Mouse (Mus musculus): ENCODE data around the gene Spin1. TPM values are rescaled to one million over a fixed set of nuclear protein-coding genes. Genes with fewer than 3 reads are reported as not detected.

The Spin1 gene
- total and polyA plus RNA-seq, 3 experiments, result 16.6 to 47.3 (median 23.7) TPM

GRCm38 (mm10) chr13:51152966-51153669 is 52.4 kb downstream of the Spin1 start:
- no peak overlapping the region for H3K4me3 ChIP-seq (ENCODE audit: control insufficient read depth in 1 of 2, insufficient read depth in 1 of 2, low read depth in 2 of 2, low read length in 2 of 2)
- no peak overlapping the region for H3K27ac ChIP-seq (ENCODE audit: control insufficient read depth, low read depth, low read length)
- no peaks in the 10 kb centered on the region for H3K9me3 ChIP-seq (replicated peaks; ENCODE audit: insufficient read depth, low read length)
- no peaks in the 10 kb centered on the region for H3K79me2 ChIP-seq (ENCODE audit: control insufficient read depth, insufficient read depth, low read length, poor library complexity)
- H3K9ac ChIP-seq (ENCODE audit: control insufficient read depth, low read depth, low read length, poor library complexity, severe bottlenecking), result no peak overlapping the region
- TF ChIP-seq MAFK (IDR thresholded peaks at IDR 0.05; ENCODE audit: borderline replicate concordance, low read depth, low read length) (no peak), MYB (IDR thresholded peaks at IDR 0.05; ENCODE audit: low read depth, low read length) (no peak), CHD2 (IDR thresholded peaks at IDR 0.05; ENCODE audit: low read length) (no peak), TCF12 (IDR thresholded peaks at IDR 0.05; ENCODE audit: low read depth, low read length) (no peak), E2F4 (IDR thresholded peaks at IDR 0.05; ENCODE audit: borderline replicate concordance, low read depth, low read length) (no peak), HCFC1 (IDR thresholded peaks at IDR 0.05; ENCODE audit: low read depth, low read length) (no peak), GATA1 (IDR thresholded peaks at IDR 0.05; ENCODE audit: low read depth, low read length) (no peak), GABPA (IDR thresholded peaks at IDR 0.05; ENCODE audit: low read depth, low read length) (no peak), SMC3 (IDR thresholded peaks at IDR 0.05; ENCODE audit: low read depth, low read length) (no peak), RCOR1 (IDR thresholded peaks at IDR 0.05; ENCODE audit: low read depth, low read length) (no peak)
- DNase-seq (ENCODE audit: low read depth, low spot score), result no peak
- H3K4me1 ChIP-seq (ENCODE audit: control insufficient read depth in 1 of 2, insufficient read depth in 2 of 2, low read length in 2 of 2), result peaks cover 2 to 3% of the 10 kb centered on the region in 2 experiments; a peak in 3 of 4 replicates
- peaks cover 1 to 3% of the 10 kb centered on the region in 2 experiments; a peak in 3 of 4 replicates for H3K36me3 ChIP-seq (ENCODE audit: control insufficient read depth in 1 of 2, insufficient read depth in 2 of 2, low read length in 2 of 2)
- H3K27me3 ChIP-seq (ENCODE audit: control insufficient read depth in 1 of 2, insufficient read depth in 2 of 2, low read length in 2 of 2), result no peaks in the 10 kb centered on the region

GRCm38 (mm10) chr13:51153670-51154030 is 53.0 kb downstream of the Spin1 start:
- peaks cover 0 to under 1% of the 10 kb centered on the region in 2 experiments; a peak in 1 of 4 replicates for H3K36me3 ChIP-seq (ENCODE audit: control insufficient read depth in 1 of 2, insufficient read depth in 2 of 2, low read length in 2 of 2)
- DNase-seq (ENCODE audit: low read depth, low spot score), result no peak
- H3K4me3 ChIP-seq (ENCODE audit: control insufficient read depth in 1 of 2, insufficient read depth in 1 of 2, low read depth in 2 of 2, low read length in 2 of 2), result no peak overlapping the region
- H3K79me2 ChIP-seq (ENCODE audit: control insufficient read depth, insufficient read depth, low read length, poor library complexity), result no peaks in the 10 kb centered on the region
- no peak overlapping the region for H3K9ac ChIP-seq (ENCODE audit: control insufficient read depth, low read depth, low read length, poor library complexity, severe bottlenecking)
- 0 out of 4 replicates have a peak, but pooled peaks cover 0 to 2% of the 10 kb centered on the region in 2 experiments for H3K4me1 ChIP-seq (ENCODE audit: control insufficient read depth in 1 of 2, insufficient read depth in 2 of 2, low read length in 2 of 2)
- H3K9me3 ChIP-seq (replicated peaks; ENCODE audit: insufficient read depth, low read length), result no peaks in the 10 kb centered on the region
- H3K27ac ChIP-seq (ENCODE audit: control insufficient read depth, low read depth, low read length), result no peak overlapping the region
- TF ChIP-seq MAX (IDR thresholded peaks at IDR 0.05; ENCODE audit: low read length) (no peak), CHD2 (IDR thresholded peaks at IDR 0.05; ENCODE audit: low read length) (no peak), TBP (IDR thresholded peaks at IDR 0.05; ENCODE audit: low read depth, low read length) (no peak), RAD21 (IDR thresholded peaks at IDR 0.05; ENCODE audit: low read depth, low read length) (no peak), MXI1 (IDR thresholded peaks at IDR 0.05; ENCODE audit: low read depth, low read length) (no peak), RCOR1 (IDR thresholded peaks at IDR 0.05; ENCODE audit: low read depth, low read length) (no peak), ZMIZ1 (IDR thresholded peaks at IDR 0.05; ENCODE audit: low read depth, low read length) (no peak), NRF1 (IDR thresholded peaks at IDR 0.05; ENCODE audit: insufficient read depth, low read depth, low read length, poor library complexity, severe bottlenecking) (no peak), USF1 (IDR thresholded peaks at IDR 0.05; ENCODE audit: low read depth, low read length) (no peak), ZNF384 (IDR thresholded peaks at IDR 0.05; ENCODE audit: low read depth, low read length) (no peak), MEF2A (IDR thresholded peaks at IDR 0.05; ENCODE audit: extremely low read depth, insufficient replicate concordance, low read depth, low read length, poor library complexity, severe bottlenecking) (no peak), TAL1 (IDR thresholded peaks at IDR 0.05; ENCODE audit: low read length) (no peak), POLR2A (IDR thresholded peaks at IDR 0.05; ENCODE audit: control insufficient read depth in 1 of 2, insufficient read depth in 1 of 2, low read depth in 1 of 2, low read length in 2 of 2, poor library complexity in 1 of 2) (no peak), GATA1 (IDR thresholded peaks at IDR 0.05; ENCODE audit: low read depth, low read length) (no peak)
- H3K27me3 ChIP-seq (ENCODE audit: control insufficient read depth in 1 of 2, insufficient read depth in 2 of 2, low read length in 2 of 2), result no peaks in the 10 kb centered on the region

Measured in MEL (cell line).